Mouse (Mus musculus) layer of hippocampus, postnatal 36 days (tissue): ENCODE data around the gene Cd37. TPM values are rescaled to one million over a fixed set of nuclear protein-coding genes. Genes with fewer than 3 reads are reported as not detected.

Experiments used
- DNase-seq, 2 experiments: peaks; one replicate each; pipeline ENCODE4 v3.0.0; 2022
- total RNA-seq, 2 experiments: library from RNA; stranded (reverse); gene quantifications; 2 replicates each; pipeline ENCODE4 v1.2.3; 2021

The Cd37 gene
- total RNA-seq, 2 experiments from 2014 or later: 1.9 to 4.8 TPM

DNA sequence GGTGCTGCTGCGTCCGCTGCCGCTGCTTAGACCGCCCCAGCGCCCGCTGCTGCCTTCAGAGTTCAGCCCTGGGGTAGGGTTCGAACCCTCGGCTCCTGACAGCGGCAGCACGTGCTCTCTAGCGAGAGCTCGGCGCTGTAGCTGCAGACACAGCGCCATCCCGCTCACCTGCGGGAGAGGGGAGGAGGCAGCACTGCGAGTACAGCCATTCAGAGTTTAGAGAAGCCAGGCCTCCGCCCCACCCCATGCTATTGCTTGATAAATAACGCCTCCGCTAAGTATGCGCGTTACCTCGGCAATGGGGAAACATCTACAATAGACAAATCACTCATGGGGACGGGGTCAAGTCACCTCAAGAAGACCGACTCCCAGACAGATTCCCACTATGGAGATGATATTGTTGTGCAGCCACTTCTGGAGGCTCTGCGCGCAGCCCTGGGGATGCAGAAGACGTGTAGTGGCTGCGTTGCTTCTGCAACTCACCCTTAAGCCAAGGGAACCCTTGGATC, 4.5 kb downstream of the Cd37 start:
- no peak for DNase-seq

DNA sequence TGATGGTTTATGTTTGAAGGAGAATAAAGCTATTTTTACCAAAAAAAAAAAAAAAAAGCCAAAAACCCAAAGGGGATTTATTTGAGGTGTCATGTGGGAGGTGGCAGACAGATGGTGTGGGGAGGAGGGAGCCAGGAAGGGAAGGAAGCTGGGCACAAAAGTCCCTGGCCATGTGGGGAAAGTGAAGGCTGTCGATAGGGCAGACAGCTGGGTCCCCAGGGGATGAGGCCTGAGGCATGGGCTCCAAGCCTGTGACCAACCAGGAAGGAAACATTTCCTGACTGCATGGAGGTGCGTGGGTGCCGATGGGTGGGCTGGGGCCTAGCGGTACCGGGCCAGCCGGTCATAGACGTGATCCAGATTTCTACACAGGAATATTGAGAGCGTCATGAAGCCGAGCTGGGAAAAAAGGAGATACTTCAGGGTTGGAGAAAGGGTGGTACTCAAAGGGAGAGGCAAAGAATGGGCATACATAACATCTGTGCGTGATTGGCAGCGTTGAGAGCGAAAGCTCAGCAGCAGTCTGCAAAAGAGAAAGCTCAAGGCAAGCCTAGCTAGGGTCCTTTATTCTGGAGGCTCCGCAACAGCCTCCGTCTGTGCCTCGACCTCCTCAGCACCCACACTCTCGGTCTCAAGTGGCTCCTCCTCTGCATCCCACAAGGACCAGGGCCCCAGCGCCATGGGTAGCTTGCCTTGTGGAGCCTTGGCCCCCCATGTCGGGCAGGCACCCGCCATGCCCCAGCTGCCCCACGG, 5.2 kb downstream of the Cd37 start:
- DNase-seq: peak; percentile 72 to 75

DNA sequence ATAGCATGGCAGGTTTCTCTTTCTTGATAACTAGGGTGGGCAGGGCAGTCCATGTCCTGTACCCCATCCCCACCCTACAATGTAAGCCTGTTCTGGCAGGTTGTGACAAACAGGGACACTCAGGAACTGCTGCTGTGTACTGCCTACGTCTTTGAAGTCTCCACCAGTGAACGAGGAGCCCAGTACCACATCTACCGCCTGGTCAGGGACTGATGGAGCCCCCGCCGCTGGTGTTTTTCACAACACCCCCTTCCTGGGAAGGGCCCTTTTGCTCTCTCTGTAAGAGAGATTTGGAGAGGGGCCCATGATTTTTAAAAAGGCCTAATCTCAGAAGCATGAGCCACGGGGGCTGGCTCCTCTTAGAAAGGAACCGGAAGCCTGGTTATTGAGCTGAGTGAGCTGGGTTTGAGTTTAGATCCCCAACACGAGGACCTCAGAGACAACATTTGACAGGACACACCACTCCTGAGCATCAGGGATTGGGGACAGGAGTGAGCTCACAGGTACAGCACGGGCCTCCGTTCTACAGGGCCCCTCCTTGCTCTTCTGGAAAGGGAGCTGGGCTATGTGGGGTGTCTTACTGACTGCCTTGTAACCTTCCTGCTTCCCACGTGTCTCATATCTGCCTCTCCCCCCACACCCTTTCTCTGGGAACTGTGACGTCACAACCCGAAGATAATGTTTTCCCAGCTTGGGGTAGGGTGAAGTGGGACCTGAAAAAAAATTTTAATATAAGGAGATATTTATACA, 6.0 kb downstream of the Cd37 start:
- DNase-seq: no peak

DNA sequence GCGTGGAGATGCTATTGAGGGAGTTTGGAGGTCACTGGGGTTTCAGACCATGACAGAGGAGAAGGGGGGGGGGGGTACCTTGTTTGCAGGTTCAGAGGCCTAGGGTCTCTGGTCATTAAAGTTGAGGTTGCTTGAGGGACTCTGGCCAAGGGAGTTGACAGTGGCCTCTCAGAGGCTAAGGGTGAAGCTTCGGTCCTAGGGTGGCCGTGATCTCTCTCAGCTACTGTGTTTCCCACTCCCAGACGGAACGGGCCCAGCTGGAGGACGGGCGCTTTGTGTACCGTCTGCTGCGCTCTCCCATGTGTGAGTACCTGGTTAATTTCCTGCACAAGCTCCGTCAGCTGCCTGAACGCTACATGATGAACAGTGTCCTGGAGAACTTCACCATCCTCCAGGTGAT, 7.0 kb downstream of the Cd37 start:
- no peak for DNase-seq

DNA sequence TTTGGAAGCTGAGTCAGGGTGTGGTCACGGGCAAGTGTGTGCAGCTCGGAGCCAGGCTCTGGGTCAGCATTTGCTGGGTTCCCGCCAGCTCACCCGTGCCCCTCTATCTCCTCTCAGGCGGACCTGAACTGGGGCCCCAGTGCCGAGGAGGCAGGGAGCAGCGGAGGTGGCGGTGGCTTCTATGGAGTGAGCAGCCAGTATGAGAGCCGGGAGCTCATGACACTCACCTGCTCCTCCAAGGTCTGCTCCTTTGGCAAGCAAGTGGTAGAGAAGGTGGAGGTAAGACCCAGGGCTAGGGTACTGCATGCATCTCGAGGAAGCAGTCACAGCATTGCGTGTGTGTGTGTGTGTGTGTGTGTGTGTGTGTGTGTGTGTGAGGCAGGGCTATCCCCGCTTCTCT, 7.7 kb downstream of the Cd37 start:
- DNase-seq: no peak

DNA sequence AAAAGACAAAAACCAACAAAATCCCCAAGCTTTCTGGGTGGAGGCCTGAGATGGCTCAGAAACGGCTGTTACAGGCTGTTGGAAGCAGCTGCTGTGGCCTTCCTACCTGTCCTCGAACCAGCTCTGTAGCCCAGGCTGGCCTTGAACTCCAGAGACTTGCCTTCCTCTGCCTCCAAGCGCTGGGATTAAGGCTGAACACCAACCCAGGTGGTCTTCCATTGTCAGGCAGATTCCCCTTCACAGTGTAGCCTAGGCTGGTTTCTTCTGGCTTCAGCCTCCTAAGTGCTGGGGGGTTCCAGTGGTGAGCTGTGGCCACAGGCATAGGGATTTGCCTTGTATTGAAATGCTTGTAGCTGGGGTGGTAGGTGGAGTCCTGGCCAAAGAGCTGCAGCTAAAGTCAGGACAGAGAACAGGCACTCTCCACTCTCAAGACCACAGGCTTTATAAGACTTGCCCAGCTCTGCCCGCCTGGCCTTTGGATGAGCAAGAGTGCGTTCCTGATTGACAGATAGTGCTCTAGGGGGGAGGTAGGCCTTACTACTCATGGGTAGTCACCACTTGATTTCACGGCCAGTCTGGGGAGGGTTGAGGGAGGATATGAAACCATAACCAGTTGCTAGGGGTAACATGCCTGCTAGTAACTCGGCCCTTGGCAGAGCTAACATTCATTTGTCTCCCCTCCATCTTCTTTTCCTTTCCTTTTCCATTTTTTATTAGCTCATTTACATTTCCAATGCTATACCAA, 9.3 kb downstream of the Cd37 start:
- no peak for DNase-seq

DNA sequence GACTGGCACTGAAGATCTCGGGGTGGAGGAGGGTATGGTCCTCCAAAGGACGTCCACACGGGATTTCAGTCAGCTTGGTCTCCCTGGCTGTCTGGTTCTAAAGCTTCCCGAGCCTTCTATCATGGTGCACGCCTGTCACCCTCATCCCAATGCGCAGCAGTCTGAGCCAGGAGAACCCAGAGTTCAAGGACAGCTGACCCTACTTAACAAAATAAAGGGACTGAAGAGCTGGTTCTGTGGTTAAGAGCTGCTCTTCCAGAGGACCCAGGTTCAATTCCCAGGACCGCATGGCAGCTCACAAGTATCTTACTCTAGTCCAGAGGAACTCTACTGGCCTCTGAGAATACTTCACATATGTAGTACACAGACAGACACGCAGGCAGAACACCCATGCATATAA, 9.9 kb downstream of the Cd37 start:
- no peak for DNase-seq

DNA sequence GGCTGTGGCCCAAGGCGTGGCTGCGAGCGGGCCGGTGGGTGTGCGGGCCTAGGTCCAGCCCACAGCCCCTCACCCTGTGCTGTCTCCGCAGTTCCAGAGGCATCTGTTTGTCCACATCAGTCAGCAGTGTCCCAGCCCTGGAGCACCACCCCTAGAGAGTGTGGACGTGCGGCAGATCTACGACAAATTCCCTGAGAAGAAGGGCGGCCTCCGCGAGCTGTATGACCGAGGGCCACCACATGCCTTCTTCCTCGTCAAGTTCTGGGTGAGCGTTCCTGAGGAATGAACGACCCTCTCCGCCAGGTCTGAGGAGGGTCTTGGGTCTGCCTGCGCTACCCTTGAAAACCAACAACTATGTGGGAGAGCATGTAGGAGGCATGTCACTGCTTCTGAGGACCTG, 10.4 kb downstream of the Cd37 start:
- no peak for DNase-seq

DNA sequence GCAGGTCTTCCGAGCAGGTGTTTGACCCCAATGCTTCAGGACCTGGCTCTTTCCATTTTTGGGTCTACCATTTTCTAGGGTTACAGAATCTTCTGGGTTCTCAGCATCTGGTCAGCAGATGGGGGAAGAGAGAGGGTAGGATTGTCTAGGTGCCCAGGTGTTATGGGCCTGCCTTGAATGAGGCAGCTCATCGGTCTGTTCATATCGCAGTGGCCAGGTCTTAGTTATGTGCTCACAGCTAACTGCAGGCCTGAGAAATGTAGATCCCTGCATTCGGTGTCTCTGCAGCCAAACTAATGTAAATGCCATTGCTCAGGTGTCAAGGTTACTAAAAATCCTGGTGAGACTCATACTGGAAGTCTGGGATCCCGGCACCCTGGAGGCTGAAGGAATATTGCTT, 12.5 kb downstream of the Cd37 start:
- DNase-seq: no peak

DNA sequence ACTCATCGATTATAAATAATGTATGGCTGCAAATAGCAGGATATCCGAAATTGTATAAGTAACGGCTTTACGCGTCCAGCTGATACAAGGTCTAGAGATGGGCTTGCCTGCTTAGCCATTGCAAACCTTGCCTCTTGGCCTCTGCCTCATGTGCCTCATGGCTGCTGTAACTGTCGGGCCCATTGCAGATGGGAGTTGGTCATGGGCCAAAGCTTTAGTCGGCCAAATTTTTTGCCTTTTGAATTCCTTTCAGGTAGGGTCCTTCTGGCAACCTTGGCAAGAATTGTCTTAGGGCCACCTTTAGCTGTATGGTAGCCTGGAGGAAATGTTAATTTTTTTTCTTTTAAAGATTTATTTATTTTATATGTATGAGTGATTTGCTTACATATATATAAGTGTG, 14.1 kb downstream of the Cd37 start:
- no peak for DNase-seq

DNA sequence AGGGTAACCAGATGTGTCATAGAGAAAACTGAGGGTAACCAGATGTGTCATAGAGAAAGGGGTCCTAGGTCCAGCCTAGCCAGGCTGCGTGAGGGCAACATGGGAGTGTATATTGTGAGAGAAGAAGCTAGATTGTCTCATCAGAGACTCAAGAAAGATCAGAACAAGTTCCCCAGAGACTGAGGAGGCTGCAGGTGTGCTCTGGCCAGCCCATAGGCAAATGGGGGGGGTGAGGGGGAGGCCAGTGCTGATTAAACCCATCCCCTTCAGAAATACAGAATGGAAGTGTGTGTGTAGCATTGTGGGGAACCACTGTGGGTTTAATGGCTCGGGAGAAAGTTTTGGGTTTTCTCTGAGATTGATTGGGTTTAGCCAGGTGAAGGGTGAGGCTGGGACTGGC, 17.2 kb downstream of the Cd37 start:
- no peak for DNase-seq

DNA sequence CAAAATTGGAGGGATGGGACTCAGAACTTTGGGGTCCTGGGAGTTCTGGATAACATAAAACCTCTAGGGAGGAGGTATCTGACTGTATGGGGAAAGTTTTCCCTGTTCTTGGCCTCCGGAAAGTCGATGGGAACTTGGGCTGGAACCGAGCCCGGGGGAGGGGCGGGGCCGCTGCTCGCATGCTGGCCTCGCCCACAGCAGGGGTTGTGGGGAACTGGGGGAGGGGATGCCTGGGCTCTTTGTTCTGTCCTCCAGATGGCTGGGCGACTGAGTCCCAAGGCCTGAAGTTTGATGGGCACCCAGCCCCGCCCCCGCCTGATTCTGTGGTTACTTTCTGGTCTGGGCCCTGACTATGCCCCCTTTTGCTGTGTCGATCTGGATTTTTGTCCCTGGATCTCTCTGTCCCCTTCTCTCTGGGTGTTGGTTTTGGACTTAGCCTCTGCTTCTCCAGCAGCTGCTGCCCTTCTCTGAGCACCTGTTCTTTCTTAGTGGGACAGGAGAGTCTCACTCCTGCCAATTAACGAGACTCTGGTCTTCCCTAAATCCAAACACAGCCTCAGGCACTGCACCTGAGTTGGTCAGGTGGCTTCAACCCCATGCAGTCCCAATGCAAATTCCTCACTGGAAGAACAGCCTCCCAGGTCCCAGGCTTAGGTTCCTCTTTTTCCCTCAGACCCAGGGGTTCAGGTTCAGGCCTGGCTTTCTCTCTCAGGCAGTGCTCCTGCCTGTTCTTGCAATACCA, 22.3 kb downstream of the Cd37 start:
- DNase-seq: no peak

DNA sequence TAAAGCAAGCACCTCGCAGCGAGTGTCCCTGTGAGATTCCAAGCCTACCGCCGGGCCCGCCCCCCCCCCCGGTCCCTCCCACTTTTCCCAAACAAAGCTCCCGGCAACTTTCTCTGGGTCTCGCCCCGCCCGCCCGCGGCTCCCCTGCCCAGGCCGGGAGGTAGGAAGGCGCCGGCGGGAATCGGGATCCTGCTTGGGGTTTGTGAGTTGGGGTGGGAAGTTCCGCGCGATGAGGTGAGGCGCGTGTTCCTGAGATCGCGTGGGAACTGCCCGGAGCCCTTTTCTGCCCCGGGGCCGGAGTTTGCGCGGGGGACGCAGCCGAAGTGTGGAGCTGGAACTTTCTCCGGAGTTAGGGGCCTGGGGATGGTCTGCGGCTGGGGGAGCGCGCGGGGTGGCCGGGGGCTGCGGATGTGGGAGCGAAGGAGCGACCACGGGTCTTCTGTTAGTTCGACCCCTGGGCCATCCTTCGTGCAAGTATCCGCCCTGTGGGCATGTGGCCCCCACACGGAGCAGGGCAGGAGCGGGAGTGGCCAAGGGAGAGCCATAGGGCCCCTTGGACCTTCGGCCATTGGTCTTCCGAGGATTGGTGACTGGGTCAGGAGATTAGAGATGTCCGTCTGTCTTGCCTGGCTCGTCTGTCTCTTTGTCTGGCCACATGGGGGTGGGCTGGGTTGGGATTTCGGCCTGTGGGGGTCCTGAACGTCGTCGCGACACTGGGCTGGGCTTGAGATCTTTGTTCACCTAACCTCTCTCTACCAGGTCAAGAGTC, 23.1 kb downstream of the Cd37 start, which contains the start of gene Tead2:
Gene Tead2, plus strand, starts transcription at position 81 of the 769 bp plus-strand sequence.
- no peak for DNase-seq

DNA sequence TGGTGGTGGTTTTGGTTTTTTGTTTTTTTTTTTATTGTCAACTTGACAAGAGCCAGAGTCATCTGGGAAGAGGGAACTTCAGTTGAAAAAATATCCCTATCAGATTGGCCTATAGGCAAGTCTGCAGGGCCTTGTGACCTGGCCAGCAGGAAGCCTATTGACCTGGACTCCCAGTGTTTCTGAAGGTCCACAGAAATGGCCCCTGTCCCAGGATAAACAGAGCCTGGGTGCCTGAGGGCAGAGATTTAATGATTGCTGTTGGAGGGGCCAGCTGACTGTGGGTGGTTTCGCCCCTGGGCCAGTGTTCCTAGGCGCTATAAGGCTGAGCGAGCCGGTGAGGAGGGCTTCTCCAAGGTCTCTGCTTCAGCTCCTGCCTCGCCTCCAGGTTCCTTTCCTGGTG, 25.2 kb downstream of the Cd37 start:
- DNase-seq: no peak

DNA sequence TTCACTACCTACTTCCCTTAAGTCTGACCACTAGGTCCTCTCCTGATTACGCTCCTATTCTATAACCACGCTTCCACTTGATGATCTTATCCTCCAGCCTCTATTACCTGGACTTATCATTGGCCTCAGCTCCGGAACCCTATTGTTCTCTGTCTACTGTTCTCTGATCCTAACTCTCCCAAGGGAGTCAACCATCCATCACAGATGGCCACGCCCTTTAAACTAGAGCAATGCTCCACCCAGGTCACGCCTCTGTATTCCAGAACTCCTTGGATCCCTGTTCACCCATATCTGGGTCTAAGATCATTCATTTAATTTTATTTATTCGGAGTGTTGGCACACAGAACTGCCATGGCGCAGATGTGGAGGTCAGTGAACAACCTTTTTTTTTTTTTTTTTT, 26.6 kb downstream of the Cd37 start:
- DNase-seq: no peak

DNA sequence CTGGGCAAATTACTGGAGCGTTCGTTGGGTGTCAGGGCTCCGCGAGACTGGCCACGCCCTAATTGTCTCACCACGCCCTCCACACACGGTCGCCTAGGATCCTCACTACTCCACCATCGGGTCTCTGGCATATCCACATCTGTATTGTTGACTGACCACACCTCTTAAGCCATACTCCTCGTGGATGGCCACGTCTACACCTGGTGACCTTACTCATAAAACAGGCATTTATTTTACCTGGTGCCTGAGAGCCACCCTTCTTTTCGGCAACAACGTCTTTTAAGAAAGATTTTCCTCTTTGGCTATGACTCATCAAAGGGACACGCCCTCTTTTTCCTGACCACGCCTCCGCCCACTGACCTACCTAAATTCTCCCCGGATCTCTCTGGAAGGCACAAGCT, 27.1 kb downstream of the Cd37 start, which contains the start of gene Dkkl1:
Gene Dkkl1, minus strand, starts transcription at position 297 of the 401 bp plus-strand sequence.
- no peak for DNase-seq

DNA sequence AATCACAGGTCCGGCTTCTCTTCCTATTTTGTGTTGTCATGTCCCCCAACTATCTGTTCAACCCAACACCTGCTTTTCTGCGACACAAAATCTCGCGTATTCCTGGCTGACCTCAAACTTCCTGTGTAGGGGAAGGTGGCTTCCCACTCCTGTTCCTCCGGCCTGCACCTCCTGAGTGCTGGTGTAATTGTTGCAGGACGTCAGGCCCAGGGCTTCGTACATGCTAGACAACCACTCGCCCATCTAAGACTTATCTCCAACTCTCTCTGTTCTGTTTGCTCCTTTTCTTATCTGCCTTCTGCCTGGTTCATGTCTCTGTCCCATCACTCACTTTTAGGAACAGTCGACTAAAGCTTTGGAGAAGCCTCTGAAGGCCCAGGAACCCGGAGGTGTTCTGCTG, 27.8 kb downstream of the Cd37 start:
- DNase-seq: no peak

DNA sequence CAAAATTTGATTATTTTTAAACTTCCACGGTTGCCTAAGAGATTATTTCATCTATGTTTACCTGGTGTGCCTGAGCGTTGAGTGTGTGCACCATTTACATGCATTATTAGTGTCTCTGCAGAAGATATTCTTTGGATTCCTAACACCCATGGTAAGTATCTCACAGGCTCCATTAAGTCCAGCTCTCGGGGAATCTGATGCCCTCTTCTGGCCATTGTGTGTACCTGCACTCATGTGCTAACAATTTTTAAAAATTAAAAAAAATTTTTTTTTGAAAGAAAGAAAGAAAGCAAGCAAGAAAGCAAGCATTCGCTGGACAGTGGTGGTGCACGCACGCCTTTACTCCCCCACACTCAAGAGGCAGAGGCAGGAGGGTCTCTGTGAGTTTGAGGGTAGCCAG, 30.7 kb downstream of the Cd37 start:
- DNase-seq: no peak

DNA sequence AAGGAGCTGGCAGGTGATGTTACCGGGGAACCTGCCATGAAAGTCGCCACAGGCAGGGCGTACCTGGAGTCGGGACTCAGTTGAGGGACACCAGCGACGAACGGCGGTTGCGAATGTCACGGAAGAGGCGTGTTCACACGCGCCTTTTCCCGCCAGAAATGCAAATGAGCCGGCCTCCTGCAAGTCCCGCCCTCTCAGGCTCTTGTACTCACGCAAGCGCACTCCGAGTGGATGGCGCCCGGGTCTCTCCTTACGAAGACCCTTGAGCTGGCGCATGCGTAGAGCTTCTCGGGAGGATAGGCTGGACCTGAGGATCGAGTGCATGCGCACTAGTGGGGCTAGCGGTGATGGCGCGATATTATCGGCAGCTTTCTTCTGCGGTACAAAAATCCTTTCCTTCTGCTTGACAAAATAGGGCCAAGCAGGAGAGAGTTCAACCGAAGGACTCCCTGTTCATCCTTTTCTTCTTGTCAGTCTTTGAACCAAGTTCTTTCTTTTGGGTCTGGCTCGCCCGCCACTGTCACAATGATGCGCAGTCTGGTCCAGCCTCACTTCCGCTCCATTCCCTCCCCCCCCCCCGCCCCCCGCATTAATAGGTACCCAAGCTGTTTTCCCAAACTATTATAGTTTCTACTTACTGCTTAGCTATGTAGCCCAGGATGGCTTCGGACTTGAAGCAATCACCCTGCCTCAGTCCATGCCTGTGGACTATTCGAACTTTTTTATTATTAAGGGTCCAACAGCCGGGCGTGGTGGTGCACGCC, 34.4 kb downstream of the Cd37 start, which contains the start of gene Ccdc155:
Gene Ccdc155, minus strand, starts transcription at position 513 of the 764 bp plus-strand sequence.
- DNase-seq: peak; percentile 87 to 91

DNA sequence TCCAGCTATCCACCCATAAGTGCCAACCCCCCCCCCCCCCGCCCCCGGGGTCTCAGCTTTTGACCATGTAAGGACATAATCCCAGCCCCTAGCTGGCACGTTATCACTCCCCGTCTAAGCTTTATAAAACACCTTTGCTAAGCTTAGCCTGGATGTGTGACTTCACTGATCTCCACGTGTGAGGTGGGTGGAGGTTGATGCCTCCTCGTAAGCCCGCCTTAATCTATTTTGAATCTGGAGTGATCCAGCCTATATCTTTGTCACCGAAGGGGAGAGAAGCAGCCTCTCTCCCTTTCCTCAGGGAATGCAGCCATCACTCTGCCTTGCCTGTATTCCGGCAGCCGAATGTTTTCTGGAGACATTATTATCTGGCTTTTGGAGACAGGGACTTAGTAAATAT, 36.3 kb downstream of the Cd37 start:
- DNase-seq: no peak

DNA sequence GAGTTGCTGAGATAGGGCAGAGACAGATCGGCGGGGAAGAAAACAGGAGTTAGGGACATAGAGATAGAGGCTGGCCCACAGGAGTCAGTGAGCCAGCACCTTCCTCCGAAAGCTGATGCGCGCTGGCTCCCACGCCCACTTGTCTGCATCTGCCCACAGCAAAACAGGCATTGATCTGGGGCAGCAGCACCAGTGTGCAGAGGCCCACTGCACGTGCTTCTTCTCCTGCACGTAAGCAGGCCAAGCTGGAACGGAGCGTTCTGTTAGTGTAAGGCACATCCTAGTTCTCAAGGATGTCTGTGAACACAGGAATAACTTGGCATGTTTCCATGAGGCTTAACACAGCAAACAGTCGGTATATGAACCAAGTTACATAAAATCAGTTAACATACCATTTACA, 40.0 kb downstream of the Cd37 start:
- DNase-seq: no peak
